Mouse (Mus musculus) MEL-GATA-1-ER (cell line): ENCODE results near the gene Duox2.

ENCODE experiments used
- DNase-seq: peaks from one replicate; pipeline ENCODE4 v3.0.0-alpha.2; 2012; ENCODE audit warnings: low read depth; ENCODE audit errors: extremely low read depth

The Duox2 gene

GRCm38 (mm10) chr2:122240735-122241134, 57.5 kb downstream of the Duox2 start:
- no peak for DNase-seq

DNA sequence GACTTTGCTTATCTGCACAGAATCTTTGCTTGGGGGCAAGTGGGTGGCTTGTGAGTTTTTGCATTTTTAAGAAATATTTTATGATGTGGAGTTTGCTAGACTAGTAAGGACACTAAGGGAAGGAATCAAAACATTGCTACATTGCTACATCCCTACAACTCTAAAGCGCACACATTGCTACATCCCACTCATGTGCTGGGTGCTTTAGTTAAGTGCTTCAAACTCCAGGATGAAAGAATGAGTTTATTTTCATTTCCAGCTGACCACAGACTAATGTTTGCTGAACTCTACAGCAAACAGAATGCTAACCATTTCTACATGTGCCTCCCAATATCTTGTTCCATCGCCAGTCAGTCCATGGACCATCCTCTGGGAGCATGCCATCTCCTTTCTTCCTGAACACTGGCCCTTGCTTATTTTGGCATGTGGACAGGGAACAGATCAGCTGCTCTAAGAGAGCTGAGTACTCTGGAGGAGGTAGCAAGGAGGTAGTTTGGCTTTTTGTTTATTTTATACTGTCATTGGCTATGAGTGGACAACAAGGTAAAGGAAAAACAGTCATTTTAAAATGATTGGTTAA, 60.3 kb downstream of the Duox2 start:
- no peak for DNase-seq

DNA sequence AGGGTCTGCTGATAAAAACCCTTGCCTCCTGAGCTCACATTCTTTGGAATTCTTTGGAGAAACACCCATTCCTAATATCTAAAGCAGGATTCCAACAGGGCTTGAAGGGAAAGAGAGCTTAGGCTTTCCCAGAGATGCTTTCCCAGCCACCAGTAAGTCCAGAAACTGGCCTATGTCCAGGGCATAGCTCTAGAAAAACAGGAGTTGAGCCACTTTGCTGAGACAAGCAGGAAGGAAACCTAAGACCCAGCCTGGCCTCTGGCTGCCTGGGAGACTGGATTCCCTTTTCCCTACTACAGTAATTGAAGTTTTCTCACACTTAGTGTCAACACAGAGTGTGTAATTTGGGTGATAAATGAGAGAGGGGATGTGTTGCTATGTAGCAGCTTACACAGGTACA, 61.9 kb downstream of the Duox2 start:
- DNase-seq, result no peak

DNA sequence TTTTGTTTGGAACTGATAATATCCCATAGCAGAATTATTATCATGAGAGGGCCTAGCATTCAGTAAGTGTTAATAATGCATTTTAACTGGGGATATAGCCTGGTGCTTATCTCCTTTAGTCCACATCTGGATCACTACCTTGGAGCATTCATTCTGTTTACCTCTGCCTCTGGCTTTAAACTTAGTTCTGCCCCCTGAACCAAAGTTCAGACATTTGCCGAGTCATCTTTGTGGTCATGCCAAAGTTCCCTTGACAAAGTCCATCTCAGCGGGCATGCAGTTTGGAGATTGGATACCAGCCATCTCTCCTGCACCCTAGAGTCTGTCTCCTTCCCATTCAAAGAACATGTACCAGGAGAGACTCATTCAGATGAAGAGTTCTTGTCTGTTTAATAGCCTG, 62.8 kb downstream of the Duox2 start:
- no peak for DNase-seq

DNA sequence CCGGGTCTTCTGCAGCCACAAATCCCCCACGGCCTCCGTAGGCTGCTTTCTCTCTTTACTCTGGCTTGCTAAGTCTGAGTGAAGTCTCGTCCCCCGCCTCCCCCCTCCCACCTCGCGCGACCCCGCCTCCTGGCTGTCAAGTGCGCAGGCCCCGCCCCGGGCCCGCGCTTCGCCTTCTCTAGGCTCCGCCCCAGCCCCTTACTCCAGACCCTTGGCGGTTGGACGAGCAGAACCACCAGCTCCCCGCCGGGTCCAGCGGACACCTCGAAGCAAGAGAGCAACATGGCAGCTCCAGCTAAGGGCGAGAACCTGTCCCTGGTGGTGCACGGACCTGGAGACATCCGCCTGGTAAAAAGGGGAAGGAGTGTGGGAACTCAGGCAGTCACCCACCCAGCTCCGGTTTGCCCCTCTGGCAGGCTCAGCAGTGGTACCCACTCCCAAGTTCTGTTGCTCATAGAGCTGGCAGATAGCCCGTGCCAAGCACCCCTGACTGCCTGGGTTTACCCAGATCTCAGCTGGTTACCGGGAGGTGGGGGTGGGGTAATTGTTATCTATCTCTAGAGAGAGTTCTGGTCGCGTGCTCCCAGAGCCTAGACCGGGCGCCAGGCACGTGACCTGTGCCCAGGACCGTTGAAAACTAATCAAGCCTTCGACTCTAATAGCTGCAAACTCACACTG, 63.5 kb downstream of the Duox2 start, which contains the start of gene Sord:
TSS of gene Sord (plus strand) at position 139 of the 678 bp plus-strand sequence.
- DNase-seq, result peak; percentile 63

- peak; percentile 59 for DNase-seq
Measured at GRCm38 (mm10) chr2:122233759-122234557, 64.3 kb downstream of the Duox2 start.

GRCm38 (mm10) chr2:122233341-122233740, 64.9 kb downstream of the Duox2 start:
- no peak for DNase-seq

DNA sequence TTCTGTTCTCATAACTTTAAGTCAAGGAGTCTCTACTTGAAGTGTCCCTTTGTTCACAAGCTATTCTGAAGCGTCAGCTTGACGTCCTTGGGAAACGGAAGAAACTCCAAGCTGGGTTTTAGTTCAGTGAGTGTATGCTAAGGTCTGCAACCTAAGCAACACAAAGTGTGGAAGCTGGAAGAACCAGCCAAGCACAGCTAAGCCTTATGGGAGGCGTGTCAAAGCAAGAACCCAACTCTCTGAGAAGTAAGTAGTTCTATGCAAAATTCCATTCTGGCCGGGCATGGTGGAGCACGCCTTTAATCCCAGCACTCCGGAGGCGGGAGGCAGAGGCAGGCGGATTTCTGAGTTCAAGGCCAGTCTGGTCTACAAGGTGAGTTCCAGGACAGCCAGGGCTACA, 66.6 kb downstream of the Duox2 start:
- DNase-seq, result no peak

- DNase-seq, result no peak
Measured at GRCm38 (mm10) chr2:122230395-122230794, 67.9 kb downstream of the Duox2 start.
